Mouse (Mus musculus) lung, adult 2 months (tissue): Measurements from ENCODE around the gene Casr. TPM values are rescaled to one million over a fixed set of nuclear protein-coding genes. Genes with fewer than 3 reads are reported as not detected.

Experiments
- DNase-seq: peaks from one replicate; pipeline ENCODE4 v3.0.0; 2022
- H3K4me1 ChIP-seq: fragments of 200-500 bp; 2 replicates; pipeline ENCODE4 v1.6.1; 2011; ENCODE audit warnings: low read length; ENCODE audit not compliant: control insufficient read depth, insufficient read depth
- H3K4me3 ChIP-seq: fragments of 200-500 bp; replicated peaks from 2 replicates; pipeline ENCODE3; 2011; ENCODE audit warnings: low read depth, mild to moderate bottlenecking, control low read depth, low read length; ENCODE audit errors: extremely low read depth
- CTCF ChIP-seq: fragments of 200-500 bp; IDR thresholded peaks from 2 replicates; pipeline ENCODE4 v1.5.1; 2011; ENCODE audit warnings: mild to moderate bottlenecking, low read length, control low read depth; ENCODE audit not compliant: insufficient read depth
- POLR2A ChIP-seq: fragments of 200-500 bp; IDR thresholded peaks from 2 replicates; pipeline ENCODE4 v1.6.1; 2011; ENCODE audit warnings: low read depth, mild to moderate bottlenecking, control low read depth, low read length, borderline replicate concordance; ENCODE audit errors: extremely low read depth
- WGBS: fragments of 180-500 bp; shearing (Covaris S2); methylation state at CpG from one replicate; pipeline ENCODE4 v1.1.7; 2018; 5-methylcytosine and 5-hydroxymethylcytosine counted together
- polyA plus RNA-seq: library from polyadenylated mRNA; depleted of rRNA; stranded (reverse); fragments of >200 nt; gene quantifications from 2 replicates; pipeline ENCODE4 v1.2.3, GENCODE M21; 2012

Gene Casr
- polyA plus RNA-seq, 1 experiment, result 0.07 TPM

DNA sequence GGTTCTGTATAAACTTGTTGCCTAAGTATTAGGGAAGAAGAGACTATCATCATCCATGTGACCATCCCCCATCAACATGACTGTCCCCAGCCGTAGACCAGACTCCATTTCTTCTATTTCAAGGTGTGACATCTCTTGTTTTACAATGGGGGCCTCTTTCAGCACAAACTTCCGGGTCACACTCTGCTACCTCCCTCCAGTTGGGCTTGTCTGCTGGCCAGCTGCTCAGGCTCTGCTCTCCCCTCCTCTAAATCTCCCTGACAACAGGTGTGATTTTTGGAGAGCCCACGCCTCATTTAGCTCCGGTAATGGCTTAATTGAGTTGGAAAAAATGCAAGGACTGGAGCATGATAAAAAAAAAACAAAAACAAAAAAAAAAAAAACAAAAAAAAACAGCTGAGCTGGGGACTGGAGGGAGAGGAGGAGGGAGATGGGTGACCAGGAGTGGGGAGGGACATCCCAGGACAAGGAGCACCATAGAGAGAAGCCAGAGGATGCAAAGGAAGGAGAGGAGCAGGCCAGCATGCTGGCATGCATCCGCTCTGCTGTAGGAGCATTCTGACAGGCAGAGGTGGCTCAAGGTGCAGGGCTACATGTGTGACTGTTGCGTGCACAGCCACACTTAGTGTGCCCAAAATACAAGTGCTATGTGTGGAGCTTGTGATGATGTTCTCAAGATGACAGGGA, 35.2 kb downstream of the Casr start:
- Histone ChIP-seq H3K4me3 (no peak overlapping the region), H3K4me1 (no peaks in the 10 kb centered on the region)
- 56% methylated on average over 6 of the region's 6 CpGs for WGBS
- DNase-seq, result no peak
- no peak for TF ChIP-seq POLR2A
- no peak for TF ChIP-seq CTCF

DNA sequence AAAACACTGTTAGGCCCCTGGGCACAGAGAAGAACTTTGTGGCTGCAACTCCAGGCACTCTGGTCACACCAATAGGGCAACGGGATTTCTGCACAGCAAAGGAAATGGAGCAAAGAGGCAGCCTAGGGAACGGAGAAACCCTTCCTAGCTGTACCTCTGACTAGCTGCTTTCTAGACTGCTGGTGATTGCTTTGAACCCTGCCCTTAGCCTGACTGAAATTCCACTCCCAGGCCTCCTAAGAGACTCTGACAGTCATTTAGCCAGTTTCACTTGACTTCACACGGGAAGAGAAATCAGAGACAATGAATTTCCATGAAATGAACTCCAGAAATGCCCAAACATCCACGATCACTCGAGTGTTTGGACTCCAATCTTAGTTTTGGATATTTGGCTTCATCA, 38.8 kb downstream of the Casr start:
- no peaks in the 10 kb centered on the region for H3K4me1 ChIP-seq
- H3K4me3 ChIP-seq, result no peak overlapping the region
- no peak for DNase-seq
- 66% methylated on average over 5 of the region's 5 CpGs for WGBS
- no peak for TF ChIP-seq CTCF
- TF ChIP-seq POLR2A, result no peak

DNA sequence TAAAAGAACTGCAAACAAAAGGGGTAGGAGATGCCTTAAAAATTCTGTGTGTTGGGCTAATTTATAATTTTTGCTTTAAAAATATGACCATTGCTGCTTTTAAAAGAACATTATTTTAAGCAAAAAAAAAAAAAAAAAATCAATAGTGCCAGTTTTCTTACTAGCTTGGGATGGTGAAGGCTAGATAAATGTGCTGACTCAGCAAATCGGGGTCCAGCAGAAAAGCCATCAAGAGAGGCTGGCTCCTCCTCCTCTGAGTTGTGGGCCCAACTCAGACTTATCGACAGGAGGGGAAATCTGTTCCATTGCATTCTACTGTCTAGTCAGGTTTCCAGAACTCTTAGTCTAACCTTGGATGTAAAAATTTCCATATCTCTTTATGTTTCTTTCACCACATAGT, 45.6 kb downstream of the Casr start:
- WGBS, result 51% methylated on average over 2 of the region's 2 CpGs
- no peak overlapping the region for H3K4me3 ChIP-seq
- no peaks in the 10 kb centered on the region for H3K4me1 ChIP-seq
- no peak for TF ChIP-seq CTCF
- no peak for TF ChIP-seq POLR2A
- no peak for DNase-seq

DNA sequence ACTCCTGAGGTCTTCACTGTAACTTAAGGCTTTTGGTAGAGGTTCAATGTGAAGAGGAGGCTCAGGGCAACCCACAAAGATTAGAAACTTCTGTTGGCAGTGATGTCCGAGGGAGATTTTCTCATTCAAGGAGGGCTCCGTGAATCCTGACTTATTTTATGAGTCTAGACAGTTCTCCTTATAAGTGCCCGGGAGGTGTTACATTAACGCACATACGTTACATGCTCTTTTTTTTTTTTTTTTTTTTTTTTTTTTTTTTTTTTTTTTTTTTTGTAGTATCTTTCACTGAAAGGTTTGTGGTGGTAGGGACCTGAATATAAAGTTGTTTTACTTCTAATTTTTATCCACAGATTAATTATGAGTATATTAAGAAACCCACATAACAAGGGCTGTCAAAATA, 54.6 kb downstream of the Casr start:
- H3K4me3 ChIP-seq, result no peak overlapping the region
- no peak for DNase-seq
- no peaks in the 10 kb centered on the region for H3K4me1 ChIP-seq
- 85% methylated on average over 5 of the region's 5 CpGs for WGBS
- no peak for TF ChIP-seq POLR2A
- TF ChIP-seq CTCF, result no peak

DNA sequence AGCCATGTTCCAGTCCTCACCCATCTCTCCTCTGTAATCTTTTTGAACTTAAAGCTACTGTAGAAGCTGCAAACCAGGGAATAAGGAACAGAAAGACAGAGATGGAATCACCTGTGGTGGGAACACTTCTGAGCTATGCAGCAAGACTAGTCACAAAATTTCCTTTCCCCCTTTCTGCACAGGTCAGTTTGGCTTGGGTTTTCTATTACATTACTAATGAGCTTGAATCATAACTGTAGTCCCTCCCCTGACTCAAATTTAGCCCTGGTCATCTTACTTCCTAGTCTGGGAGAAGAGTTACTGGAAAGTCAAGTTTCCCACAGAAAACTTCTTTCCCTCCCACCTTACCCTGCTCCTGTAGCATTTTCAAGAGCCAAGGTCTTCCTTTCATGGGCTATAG, 55.1 kb downstream of the Casr start:
- no peak for DNase-seq
- TF ChIP-seq CTCF (no peak), POLR2A (no peak)
- Histone ChIP-seq H3K4me1 (no peaks in the 10 kb centered on the region), H3K4me3 (no peak overlapping the region)

DNA sequence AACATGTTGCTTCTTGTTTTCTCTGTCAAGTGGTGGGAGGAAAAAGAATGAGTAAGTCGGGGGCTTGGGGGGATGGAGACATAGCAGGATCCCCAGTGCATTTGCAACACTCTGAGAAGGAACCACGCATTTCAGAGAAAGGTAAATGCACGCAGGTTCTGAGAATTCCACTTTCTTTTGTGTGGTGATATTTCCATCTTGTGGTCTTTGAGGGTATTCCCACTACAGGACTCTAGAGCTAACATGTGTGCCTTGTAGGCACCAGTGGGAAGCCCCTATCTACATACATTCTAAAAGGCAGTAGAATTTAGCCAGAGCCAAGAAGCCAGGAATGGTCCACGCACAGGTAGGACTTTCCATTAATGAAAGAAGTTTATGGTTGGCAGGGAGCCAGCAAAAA, 56.0 kb downstream of the Casr start:
- 38% methylated on average over 4 of the region's 4 CpGs for WGBS
- no peak for DNase-seq
- Histone ChIP-seq H3K4me1 (no peaks in the 10 kb centered on the region), H3K4me3 (no peak overlapping the region)
- TF ChIP-seq POLR2A (no peak), CTCF (no peak)

DNA sequence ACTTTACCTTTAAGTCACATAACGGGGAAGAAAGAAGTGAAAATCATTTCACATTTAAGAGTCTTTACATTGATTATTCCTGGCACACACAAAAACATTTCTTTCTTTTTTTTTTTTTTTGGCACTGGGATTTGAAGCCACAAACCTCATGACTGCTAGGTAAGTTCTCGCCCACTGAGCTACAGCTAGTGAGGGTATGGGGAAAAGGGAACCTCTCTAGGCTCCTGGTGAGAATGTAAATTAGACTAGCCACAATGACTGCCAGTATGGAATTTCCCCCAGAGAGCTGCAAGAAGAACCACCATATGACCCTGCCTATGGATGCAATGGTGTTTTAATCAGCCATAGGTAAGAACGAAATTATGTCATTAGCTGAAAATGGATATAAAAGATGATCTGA, 56.8 kb downstream of the Casr start:
- WGBS, result 82% methylated on average over 3 of the region's 3 CpGs
- TF ChIP-seq POLR2A (no peak), CTCF (no peak)
- Histone ChIP-seq H3K4me1 (no peaks in the 10 kb centered on the region), H3K4me3 (no peak overlapping the region)
- DNase-seq, result no peak

DNA sequence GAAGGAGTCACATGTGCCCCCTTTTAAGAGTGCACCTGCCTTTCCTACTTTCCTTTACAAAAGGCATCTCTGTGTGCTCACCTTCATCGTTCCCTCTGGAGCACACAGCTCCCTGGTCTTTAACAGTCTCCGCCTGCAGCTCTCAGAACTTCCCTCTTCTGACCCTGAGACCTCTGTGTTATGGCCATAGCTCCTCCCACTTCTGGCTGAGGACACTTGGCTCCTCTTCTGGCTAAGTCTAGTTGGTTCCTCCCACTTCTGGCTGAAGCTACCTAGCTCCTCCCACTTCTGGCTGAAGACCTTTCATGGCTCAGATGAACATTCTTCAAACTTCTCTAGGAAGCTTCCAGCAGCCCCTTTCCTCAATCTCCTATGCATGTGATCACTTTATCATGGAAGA, 59.7 kb downstream of the Casr start:
- TF ChIP-seq POLR2A (no peak), CTCF (no peak)
- WGBS, result 30% methylated on average over 2 of the region's 2 CpGs
- H3K4me1 ChIP-seq, result no peaks in the 10 kb centered on the region
- H3K4me3 ChIP-seq, result no peak overlapping the region
- no peak for DNase-seq

DNA sequence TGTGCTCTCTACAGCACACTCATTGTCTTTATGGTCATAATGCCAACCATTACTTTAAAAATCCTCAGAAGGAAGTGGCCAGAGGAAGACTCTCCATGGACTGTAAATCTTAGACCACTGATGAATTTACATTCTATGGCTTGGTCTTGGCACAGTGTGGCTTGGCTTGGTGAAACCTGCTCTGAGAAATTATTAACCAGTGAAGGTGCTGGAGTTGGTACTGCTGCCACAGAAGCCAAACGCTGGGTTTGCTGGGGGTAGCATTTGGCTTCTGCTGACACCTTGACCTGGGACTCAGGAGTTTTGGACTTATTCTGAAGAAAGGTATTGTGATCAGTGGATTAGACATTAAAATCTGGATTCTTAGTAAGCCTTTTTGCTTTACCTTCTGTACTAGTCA, 69.5 kb downstream of the Casr start:
- TF ChIP-seq POLR2A (no peak), CTCF (no peak)
- no peaks in the 10 kb centered on the region for H3K4me1 ChIP-seq
- no peak overlapping the region for H3K4me3 ChIP-seq
- no peak for DNase-seq
- WGBS, result 67% methylated on average over 1 of the region's 1 CpGs

DNA sequence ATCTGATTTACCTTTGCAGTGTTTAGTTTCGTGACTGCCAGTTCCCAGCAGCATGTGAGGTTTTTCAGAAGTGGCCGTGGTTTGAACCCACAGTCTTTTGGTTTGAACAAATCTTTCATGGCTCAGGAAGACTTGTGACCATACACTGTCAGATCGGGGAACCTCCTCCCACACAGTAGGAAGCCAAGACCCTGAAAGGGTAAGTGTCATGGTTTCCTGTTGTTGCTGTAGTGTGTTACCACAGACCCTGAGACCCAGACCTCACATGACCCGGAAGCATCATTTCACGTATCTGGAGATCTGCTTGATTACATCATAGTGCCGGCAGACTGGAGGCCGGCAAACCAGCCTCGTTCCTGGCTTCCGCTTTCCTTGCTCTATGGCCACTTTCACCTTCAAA, 85.1 kb downstream of the Casr start:
- Histone ChIP-seq H3K4me3 (no peak overlapping the region), H3K4me1 (no peaks in the 10 kb centered on the region)
- no peak for DNase-seq
- TF ChIP-seq POLR2A, result no peak
- TF ChIP-seq CTCF, result no peak
- 46% methylated on average over 9 of the region's 9 CpGs for WGBS

DNA sequence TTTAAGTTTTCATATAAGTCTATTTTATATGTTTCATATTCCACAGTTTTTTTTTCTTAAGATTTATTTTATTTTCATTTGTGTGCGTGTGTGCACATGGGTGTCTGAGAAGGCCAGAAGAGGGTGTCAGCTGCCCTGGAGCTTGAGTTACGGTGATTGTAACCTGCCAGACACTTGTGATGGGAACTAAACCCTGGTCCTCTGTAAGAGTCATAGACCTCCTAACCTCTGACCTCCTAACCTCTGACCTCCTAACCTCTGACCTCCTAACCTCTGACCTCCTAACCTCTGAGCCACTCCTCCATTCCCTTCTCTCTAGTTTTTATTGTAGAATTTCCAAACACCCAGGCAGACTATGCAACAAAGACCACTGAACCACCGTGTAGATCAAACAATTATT, 86.4 kb downstream of the Casr start:
- DNase-seq, result no peak
- 82% methylated on average over 3 of the region's 3 CpGs for WGBS
- Histone ChIP-seq H3K4me3 (no peak overlapping the region), H3K4me1 (no peaks in the 10 kb centered on the region)
- TF ChIP-seq POLR2A (no peak), CTCF (no peak)
